ENCODE assay signal across 8 mouse cellular contexts in genomic region chr14:31130236-31131220, GRCm38 (mm10). TPM values are rescaled to one million over a fixed set of nuclear protein-coding genes. Genes with fewer than 3 reads are reported as not detected.
DNase-seq lines count a peak whose midpoint lies in the region; ATAC-seq and TF ChIP-seq lines count a peak whose summit lies in the region.

Gene Nt5dc2, plus strand, starts transcription at chr14:31131053.

- no peaks in the 10 kb centered on the region for H3K9me3 ChIP-seq in embryonic facial prominence, embryonic 13.5 days
- H3K9me3 ChIP-seq in kidney, embryonic 14.5 days (ENCODE audit: control insufficient read depth, low read length): no peaks in the 10 kb centered on the region
- H3K9me3 ChIP-seq in liver, embryonic 15.5 days (replicated peaks): no peaks in the 10 kb centered on the region
- no peaks in the 10 kb centered on the region for H3K9me3 ChIP-seq in neural tube, embryonic 11.5 days (ENCODE audit: control insufficient read depth, low read length)

- no peak for TF ChIP-seq POLR2A in testis, adult 2 months (IDR thresholded peaks at IDR 0.05; ENCODE audit: control insufficient read depth, low read depth, low read length)

- peaks cover 64% of the 10 kb centered on the region for H3K4me1 ChIP-seq in embryonic facial prominence, embryonic 13.5 days
- H3K4me1 ChIP-seq in kidney, embryonic 14.5 days (ENCODE audit: control insufficient read depth, insufficient read depth, low read length): peaks cover 42% of the 10 kb centered on the region
- peaks cover 79% of the 10 kb centered on the region for H3K4me1 ChIP-seq in liver, embryonic 15.5 days (replicated peaks)
- H3K4me1 ChIP-seq in neural tube, embryonic 11.5 days (ENCODE audit: control insufficient read depth, insufficient read depth, low read length): peaks cover 22% of the 10 kb centered on the region
- peaks cover 32% of the 10 kb centered on the region for H3K4me1 ChIP-seq in testis, adult 2 months (ENCODE audit: control insufficient read depth, insufficient read depth, low read length)

- TF ChIP-seq CTCF in testis, adult 2 months (IDR thresholded peaks at IDR 0.05; ENCODE audit: control insufficient read depth, insufficient read depth, insufficient replicate concordance, low read depth, low read length): no peak

- WGBS in embryonic facial prominence, embryonic 13.5 days: 4% methylated on average over 53 of the region's 63 CpGs
- WGBS in kidney, embryonic 14.5 days: 4% methylated on average over 60 of the region's 63 CpGs
- WGBS in liver, embryonic 15.5 days (ENCODE audit: insufficient replicate concordance): 5% methylated on average over 63 of the region's 63 CpGs
- WGBS in neural tube, embryonic 11.5 days: 6% methylated on average over 52 of the region's 63 CpGs

- H3K9ac ChIP-seq in embryonic facial prominence, embryonic 13.5 days: peak within 1 kb of the TSS; percentile 94
- H3K9ac ChIP-seq in kidney, embryonic 14.5 days (ENCODE audit: low read depth, low read length): peak within 1 kb of the TSS; percentile 95
- H3K9ac ChIP-seq in liver, embryonic 15.5 days: peak within 1 kb of the TSS; percentile 86
- H3K9ac ChIP-seq in neural tube, embryonic 11.5 days (ENCODE audit: low read length): peak within 1 kb of the TSS; percentile 90

- H3K27ac ChIP-seq in embryonic facial prominence, embryonic 13.5 days: peak within 1 kb of the TSS; percentile 89
- peak within 1 kb of the TSS; percentile 91 for H3K27ac ChIP-seq in kidney, embryonic 14.5 days (ENCODE audit: low read depth, low read length)
- peak within 1 kb of the TSS; percentile 78 for H3K27ac ChIP-seq in liver, embryonic 15.5 days (replicated peaks)
- peak within 1 kb of the TSS; percentile 87 for H3K27ac ChIP-seq in neural tube, embryonic 11.5 days (ENCODE audit: low read depth, low read length)
- H3K27ac ChIP-seq in testis, adult 2 months (ENCODE audit: control insufficient read depth, insufficient read depth, low read depth, low read length): no peak within 1 kb of the TSS

- peak; percentile 53 for DNase-seq in 3T3-L1 (ENCODE audit: low read depth, low spot score)
- peak; percentile 86 to 88 for DNase-seq in adrenal gland, adult 18-20 months (ENCODE audit: low spot score in 2 of 2)
- DNase-seq in heart, adult 8-10 months (ENCODE audit: low spot score): peak; percentile 82
- peak; percentile 98 for DNase-seq in neural tube, embryonic 11.5 days (ENCODE audit: low spot score)

- H3K36me3 ChIP-seq in embryonic facial prominence, embryonic 13.5 days: peaks cover 15% of the 10 kb centered on the region
- H3K36me3 ChIP-seq in kidney, embryonic 14.5 days (ENCODE audit: control insufficient read depth, insufficient read depth, low read length): peaks cover 14% of the 10 kb centered on the region
- peaks cover 21% of the 10 kb centered on the region for H3K36me3 ChIP-seq in liver, embryonic 15.5 days (replicated peaks)
- peaks cover 6% of the 10 kb centered on the region for H3K36me3 ChIP-seq in neural tube, embryonic 11.5 days (ENCODE audit: control insufficient read depth, insufficient read depth, low read length)
- no peaks in the 10 kb centered on the region for H3K36me3 ChIP-seq in testis, adult 2 months (ENCODE audit: control insufficient read depth, insufficient read depth, low read length)

- peak within 1 kb of the TSS; percentile 84 for H3K4me2 ChIP-seq in embryonic facial prominence, embryonic 13.5 days
- peak within 1 kb of the TSS; percentile 88 for H3K4me2 ChIP-seq in kidney, embryonic 14.5 days (replicated peaks; ENCODE audit: low read depth, low read length)
- H3K4me2 ChIP-seq in liver, embryonic 15.5 days: peak within 1 kb of the TSS; percentile 100
- peak within 1 kb of the TSS; percentile 93 for H3K4me2 ChIP-seq in neural tube, embryonic 11.5 days (ENCODE audit: low read depth)

- no peaks in the 10 kb centered on the region for H3K27me3 ChIP-seq in embryonic facial prominence, embryonic 13.5 days
- no peaks in the 10 kb centered on the region for H3K27me3 ChIP-seq in kidney, embryonic 14.5 days (ENCODE audit: control insufficient read depth, insufficient read depth, low read length)
- H3K27me3 ChIP-seq in liver, embryonic 15.5 days: no peaks in the 10 kb centered on the region
- H3K27me3 ChIP-seq in neural tube, embryonic 11.5 days (ENCODE audit: control insufficient read depth, insufficient read depth, low read length): no peaks in the 10 kb centered on the region
- no peaks in the 10 kb centered on the region for H3K27me3 ChIP-seq in testis, adult 2 months (ENCODE audit: control insufficient read depth, insufficient read depth, low read length)

- ATAC-seq in embryonic facial prominence, embryonic 13.5 days (ENCODE audit: insufficient number of reproducible peaks, insufficient read depth, low FRiP score, low TSS enrichment, low read depth): peak; percentile 72
- peak; percentile 89 for ATAC-seq in kidney, embryonic 14.5 days (ENCODE audit: low FRiP score, low TSS enrichment)
- peak; percentile 62 for ATAC-seq in liver, embryonic 15.5 days (ENCODE audit: insufficient read depth)
- ATAC-seq in neural tube, embryonic 11.5 days (ENCODE audit: insufficient read depth, low FRiP score, low TSS enrichment): peak; percentile 88

- peak within 1 kb of the TSS; percentile 96 for H3K4me3 ChIP-seq in embryonic facial prominence, embryonic 13.5 days
- peak within 1 kb of the TSS; percentile 95 for H3K4me3 ChIP-seq in kidney, embryonic 14.5 days (ENCODE audit: low read length)
- peak within 1 kb of the TSS; percentile 82 for H3K4me3 ChIP-seq in liver, embryonic 15.5 days (replicated peaks)
- H3K4me3 ChIP-seq in neural tube, embryonic 11.5 days (ENCODE audit: low read depth, low read length): peak within 1 kb of the TSS; percentile 95
- peak within 1 kb of the TSS; percentile 86 for H3K4me3 ChIP-seq in testis, adult 2 months (ENCODE audit: control insufficient read depth, low read depth, low read length)

RNA-seq across cellular contexts. Expression of gene Nt5dc2, which starts in this region (rescaled TPM):
- 10 to 100 TPM; 27.0 to 32.7 TPM for total RNA-seq in adrenal gland, adult 18-20 months (2021)
- 298 and 330 TPM in 2 replicates for polyA plus RNA-seq in embryonic facial prominence, embryonic 13.5 days (2015; fragmentation: Nextera tagmentation; extraction: Ambion mirVana)
- total RNA-seq in heart, adult 8-10 months (2022): 10 to 100 TPM; 20.2 to 21.7 (median 21.0) TPM
- polyA plus RNA-seq in kidney, embryonic 14.5 days (2014; fragmentation: Nextera tagmentation; extraction: Ambion mirVana): 377 and 517 TPM in 2 replicates
- 167 and 213 TPM in 2 replicates for polyA plus RNA-seq in liver, embryonic 15.5 days (2015; fragmentation: Nextera tagmentation; extraction: Ambion mirVana)
- polyA plus RNA-seq in neural tube, embryonic 11.5 days (2014; fragmentation: Nextera tagmentation; extraction: Ambion mirVana): 537 and 588 TPM in 2 replicates
- polyA plus RNA-seq in testis, adult 2 months (2012; rRNA removed): 24.4 and 27.4 TPM in 2 replicates
